Mouse (Mus musculus) forebrain, embryonic 14.5 days (tissue): ENCODE measurements around the gene Nucb1. TPM values are rescaled to one million over a fixed set of nuclear protein-coding genes. Genes with fewer than 3 reads are reported as not detected.
A peak's percentile ranks its signal among the peaks of the same experiment; 100 is the strongest.

Source experiments
- ATAC-seq: fragments of 200-750 bp; cut with Nextera tagmentation; 2 replicates; pipeline ENCODE4 v1.8.0; 2017; ENCODE audit warnings: mild to moderate bottlenecking, moderate library complexity
- DNase-seq: peaks from one replicate; pipeline ENCODE4 v3.0.0-alpha.2; 2015; ENCODE audit warnings: low spot score
- H3K27ac ChIP-seq: fragments of 300-500 bp; sonication (generic); 2 replicates; pipeline ENCODE4 v1.5.1; 2014; ENCODE audit warnings: low read depth, mild to moderate bottlenecking, control low read depth, low read length, moderate library complexity
- H3K27me3 ChIP-seq: fragments of 300-500 bp; sonication (generic); replicated peaks from 2 replicates; pipeline ENCODE4 v1.6.1; 2014; ENCODE audit warnings: low read length, control low read depth, mixed read lengths; ENCODE audit not compliant: control insufficient read depth, insufficient read depth
- H3K36me3 ChIP-seq: fragments of 300-500 bp; sonication (generic); 2 replicates; pipeline ENCODE4 v1.6.1; 2014; ENCODE audit warnings: low read length, control low read depth; ENCODE audit not compliant: control insufficient read depth, insufficient read depth
- H3K4me1 ChIP-seq: fragments of 300-500 bp; sonication (generic); 2 replicates; pipeline ENCODE4 v1.6.1; 2014; ENCODE audit warnings: antibody characterized with exemption, low read length, control low read depth; ENCODE audit not compliant: control insufficient read depth, insufficient read depth
- H3K4me2 ChIP-seq: fragments of 300-500 bp; sonication (generic); 2 replicates; pipeline ENCODE4 v1.6.1; 2014; ENCODE audit warnings: mild to moderate bottlenecking, control low read depth, low read length
- H3K4me3 ChIP-seq: fragments of 300-500 bp; sonication (generic); 2 replicates; pipeline ENCODE4 v1.5.1; 2014; ENCODE audit warnings: low read depth, low read length, control low read depth
- H3K9ac ChIP-seq: fragments of 300-500 bp; sonication (generic); 2 replicates; pipeline ENCODE4 v1.6.1; 2014; ENCODE audit warnings: mild to moderate bottlenecking, low read length, control low read depth, moderate library complexity
- H3K9me3 ChIP-seq: fragments of 300-500 bp; sonication (generic); replicated peaks from 2 replicates; pipeline ENCODE4 v1.6.1; 2016; ENCODE audit warnings: low read length, control low read depth, mixed read lengths; ENCODE audit not compliant: control insufficient read depth
- WGBS: fragments of 180-500 bp; shearing (Covaris S2); extraction: QIAGEN DNeasy Blood & Tissue Kit; methylation state at CpG from one replicate; pipeline ENCODE4 v1.1.7; 2014; 5-methylcytosine and 5-hydroxymethylcytosine counted together
- polyA plus RNA-seq: library from polyadenylated mRNA; unstranded; fragments of >200 nt; fragmentation: Nextera tagmentation; extraction: Ambion mirVana; gene quantifications from 2 replicates; pipeline ENCODE4 v1.2.1, GENCODE M21; 2014

Nucb1 gene
- polyA plus RNA-seq, 1 experiment from 2014 or later = 69.0 TPM

DNA sequence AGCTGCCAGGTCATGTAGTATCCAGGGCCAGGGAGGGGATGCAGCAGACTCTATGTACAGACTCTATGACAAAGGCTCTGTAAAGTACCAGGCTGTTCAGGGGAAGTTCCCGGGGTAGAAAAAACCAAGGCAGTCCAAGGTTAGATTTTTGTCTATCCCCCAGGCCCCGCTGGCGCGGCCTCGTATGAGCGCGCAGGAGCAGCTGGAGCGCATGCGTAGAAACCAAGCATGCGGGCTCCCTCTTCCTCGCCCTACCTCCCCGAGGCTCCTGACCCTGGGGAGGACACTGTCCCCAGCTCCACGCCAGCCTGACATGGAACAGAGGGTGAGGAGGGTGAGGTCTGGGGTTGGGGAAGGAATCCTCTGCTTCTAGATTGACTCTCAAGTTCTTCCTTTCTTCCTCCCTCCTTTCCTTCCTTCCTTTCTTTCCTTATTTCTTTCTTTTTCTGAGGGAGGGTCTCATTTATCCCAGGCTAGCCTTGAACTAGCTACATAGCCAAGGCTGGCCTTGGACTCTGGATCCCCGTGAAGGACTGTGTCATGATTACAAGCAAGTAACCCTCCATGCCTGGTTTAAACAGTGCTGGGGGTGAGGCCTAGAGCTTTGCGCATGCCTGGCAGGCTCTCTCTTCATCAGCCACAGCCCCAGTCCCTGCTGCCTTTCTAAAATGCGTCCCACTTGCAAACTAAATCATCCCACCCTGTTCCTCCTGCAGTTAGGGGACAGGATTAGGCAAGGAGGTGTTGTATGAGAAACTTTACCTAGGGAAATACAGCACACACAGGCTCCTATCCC lies 39.6 kb upstream of the Nucb1 start:
- no peaks in the 10 kb centered on the region for H3K4me1 ChIP-seq
- no peak for DNase-seq
- 87% methylated on average over 16 of the region's 16 CpGs for WGBS
- H3K36me3 ChIP-seq = no peaks in the 10 kb centered on the region
- H3K9me3 ChIP-seq = no peaks in the 10 kb centered on the region
- H3K9ac ChIP-seq = no peak overlapping the region
- no peak overlapping the region for H3K4me2 ChIP-seq
- H3K27ac ChIP-seq = no peak overlapping the region
- H3K4me3 ChIP-seq = no peak overlapping the region
- ATAC-seq = no peak
- no peaks in the 10 kb centered on the region for H3K27me3 ChIP-seq

DNA sequence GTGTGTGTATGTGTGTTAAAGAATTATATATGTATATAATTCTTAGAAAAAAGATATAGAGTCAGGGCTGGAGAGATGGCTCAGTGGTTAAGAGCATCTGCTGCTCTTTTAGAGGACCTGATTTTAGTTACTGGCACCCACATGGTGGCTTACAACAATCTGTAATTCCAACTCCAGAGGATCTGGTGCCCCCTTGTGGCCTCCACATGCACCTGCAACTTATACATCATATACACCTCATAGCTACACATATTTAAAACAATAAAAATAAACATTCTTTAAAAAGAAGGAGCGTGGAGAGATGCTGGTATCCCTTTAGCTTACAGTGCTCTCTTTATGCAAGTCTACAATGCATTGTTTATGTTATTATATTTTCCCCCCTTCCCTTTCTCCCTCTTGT lies 34.3 kb upstream of the Nucb1 start:
- no peak overlapping the region for H3K4me3 ChIP-seq
- no peak overlapping the region for H3K9ac ChIP-seq
- no peak overlapping the region for H3K27ac ChIP-seq
- no peaks in the 10 kb centered on the region for H3K4me1 ChIP-seq
- no peak overlapping the region for H3K4me2 ChIP-seq
- ATAC-seq = no peak
- no peak for DNase-seq
- no peaks in the 10 kb centered on the region for H3K36me3 ChIP-seq
- 93% methylated on average over 1 of the region's 1 CpGs for WGBS
- H3K27me3 ChIP-seq = no peaks in the 10 kb centered on the region
- H3K9me3 ChIP-seq = no peaks in the 10 kb centered on the region

DNA sequence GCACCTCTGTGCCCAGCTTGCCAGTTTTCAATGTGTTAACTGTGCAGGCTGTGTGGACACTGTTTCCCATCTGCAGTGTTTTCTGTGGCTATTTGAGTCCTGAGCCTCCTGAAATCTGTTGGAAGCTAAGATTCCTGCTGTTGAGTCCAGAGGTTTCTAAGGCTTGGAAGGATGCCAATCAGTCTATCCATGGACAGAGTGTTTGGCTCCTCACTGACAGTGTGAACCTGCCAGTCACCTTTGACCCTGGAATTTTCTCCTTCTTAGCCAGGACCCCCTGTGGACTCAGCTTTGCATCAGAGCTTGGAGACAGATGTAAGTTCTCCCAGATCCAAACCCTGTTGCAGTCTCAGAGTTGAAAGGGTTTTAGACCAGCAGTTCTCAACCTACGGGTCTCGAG lies 30.0 kb upstream of the Nucb1 start:
- 79% methylated on average over 2 of the region's 2 CpGs for WGBS

DNA sequence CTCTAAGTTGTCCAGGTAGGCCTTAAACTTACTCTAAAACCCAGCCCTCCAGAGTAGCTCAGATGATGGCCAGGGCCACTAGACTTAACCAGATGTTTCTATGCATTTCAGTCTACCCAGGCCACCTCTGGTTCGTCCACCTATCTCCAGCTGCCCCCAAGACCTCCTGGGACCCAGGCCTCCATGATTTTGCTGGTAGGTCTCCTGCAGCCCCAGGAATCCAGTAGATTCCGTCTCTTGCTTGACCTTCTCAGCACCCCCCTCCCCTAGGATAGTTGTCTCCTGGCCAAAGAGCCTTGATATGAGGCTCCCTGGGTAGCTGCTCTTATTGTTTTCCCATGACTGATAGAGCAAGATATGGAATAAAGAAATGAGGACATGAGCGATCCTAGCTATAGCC lies 28.9 kb upstream of the Nucb1 start:
- Histone ChIP-seq H3K27ac (no peak overlapping the region), H3K36me3 (no peaks in the 10 kb centered on the region), H3K4me1 (peaks cover 4% of the 10 kb centered on the region; the same call in 1 of the 2 replicates), H3K9me3 (no peaks in the 10 kb centered on the region), H3K9ac (no peak overlapping the region), H3K4me3 (no peak overlapping the region), H3K4me2 (no peak overlapping the region), H3K27me3 (no peaks in the 10 kb centered on the region)
- DNase-seq (no peak), ATAC-seq (no peak)
- WGBS = 93% methylated on average over 3 of the region's 3 CpGs

More for the DNA sequence above, 30.0 kb upstream of the Nucb1 start:
- DNase-seq (no peak), ATAC-seq (no peak)
- Histone ChIP-seq H3K27ac (no peak overlapping the region), H3K27me3 (no peaks in the 10 kb centered on the region), H3K9me3 (no peaks in the 10 kb centered on the region), H3K36me3 (no peaks in the 10 kb centered on the region), H3K4me3 (no peak overlapping the region), H3K9ac (no peak overlapping the region), H3K4me2 (no peak overlapping the region), H3K4me1 (peaks cover 4% of the 10 kb centered on the region; the same call in 1 of the 2 replicates)

DNA sequence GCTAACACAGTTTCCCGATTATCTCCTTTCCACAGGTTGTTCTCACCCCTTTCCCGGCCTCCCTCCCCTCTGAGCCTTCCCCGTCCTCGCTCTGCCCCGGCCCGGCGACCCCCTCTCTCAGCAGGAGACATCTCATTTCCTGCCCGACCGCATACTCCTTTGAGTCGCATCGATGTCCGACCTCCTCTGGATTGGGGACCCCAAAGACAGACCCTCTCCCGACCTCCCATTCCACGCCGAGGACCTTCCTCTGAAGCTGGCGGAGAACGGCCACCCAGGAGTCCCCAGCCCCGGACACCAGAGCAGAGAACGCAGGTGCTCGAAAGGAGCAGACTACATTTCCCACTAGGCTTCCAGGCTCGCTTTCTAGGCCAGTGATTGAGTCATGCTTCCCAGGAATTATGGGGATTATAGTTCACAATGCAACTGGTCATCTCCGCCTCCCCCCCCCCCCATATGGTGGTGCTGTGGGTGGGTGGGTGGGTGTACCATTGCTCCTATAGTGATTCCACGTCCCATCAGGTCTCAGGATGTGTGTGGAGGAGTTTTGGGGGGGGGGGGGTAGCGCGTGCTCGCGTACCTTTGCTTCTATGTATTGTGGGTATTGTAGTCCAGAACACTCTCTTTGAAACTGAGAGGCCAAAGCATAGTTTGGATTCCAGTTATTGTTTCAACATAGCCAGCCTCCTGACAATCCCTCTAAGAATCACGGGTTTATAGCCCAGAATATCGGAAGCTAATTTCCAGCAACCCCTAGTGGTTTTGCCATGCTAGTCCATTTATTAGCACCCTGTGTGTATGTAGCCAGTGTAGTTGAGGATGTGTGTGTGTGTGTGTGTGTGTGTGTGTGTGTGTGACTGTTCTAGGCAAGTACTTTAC lies 28.2 kb upstream of the Nucb1 start:
- H3K27ac ChIP-seq = no peak overlapping the region

DNA sequence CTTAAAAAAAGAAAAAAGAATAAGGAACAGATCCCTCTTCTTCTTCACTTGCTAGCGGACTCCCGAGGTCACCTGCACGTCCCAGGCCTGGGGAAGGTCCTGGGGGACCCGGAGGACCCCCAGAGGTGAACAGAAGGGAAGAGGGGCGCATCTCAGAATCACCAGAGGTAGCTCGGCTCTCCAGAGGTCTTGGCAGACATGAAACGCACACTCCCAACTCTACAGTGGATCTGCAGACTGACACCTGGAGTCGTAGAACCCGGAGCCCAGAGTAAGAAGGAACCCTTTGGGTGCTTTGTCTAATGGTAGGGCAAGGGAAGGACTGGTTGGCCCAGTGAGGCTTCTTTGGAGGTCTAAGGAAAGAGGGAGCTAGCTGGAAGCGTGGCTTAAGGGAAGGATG lies 27.4 kb upstream of the Nucb1 start:
- DNase-seq (no peak), ATAC-seq (no peak)
- H3K4me3 ChIP-seq = peak overlapping the region; percentile 38
- H3K4me2 ChIP-seq = peak overlapping the region; percentile 58
- H3K9ac ChIP-seq = peak overlapping the region; percentile 56
- H3K36me3 ChIP-seq = no peaks in the 10 kb centered on the region
- no peaks in the 10 kb centered on the region for H3K9me3 ChIP-seq
- no peak overlapping the region for H3K27ac ChIP-seq
- peaks cover 4% of the 10 kb centered on the region; the same call in 1 of the 2 replicates for H3K4me1 ChIP-seq
- H3K27me3 ChIP-seq = no peaks in the 10 kb centered on the region
- WGBS = 80% methylated on average over 10 of the region's 10 CpGs

More for the DNA sequence above, 28.2 kb upstream of the Nucb1 start:
- peak overlapping the region; percentile 58 for H3K4me2 ChIP-seq
- DNase-seq (peak; percentile 90), ATAC-seq (peak; percentile 92)
- H3K4me3 ChIP-seq = peak overlapping the region; percentile 38
- H3K9me3 ChIP-seq = no peaks in the 10 kb centered on the region
- H3K36me3 ChIP-seq = no peaks in the 10 kb centered on the region
- peaks cover 4% of the 10 kb centered on the region; the same call in 1 of the 2 replicates for H3K4me1 ChIP-seq
- WGBS = 1% methylated on average over 29 of the region's 29 CpGs
- H3K9ac ChIP-seq = peak overlapping the region; percentile 56
- no peaks in the 10 kb centered on the region for H3K27me3 ChIP-seq

DNA sequence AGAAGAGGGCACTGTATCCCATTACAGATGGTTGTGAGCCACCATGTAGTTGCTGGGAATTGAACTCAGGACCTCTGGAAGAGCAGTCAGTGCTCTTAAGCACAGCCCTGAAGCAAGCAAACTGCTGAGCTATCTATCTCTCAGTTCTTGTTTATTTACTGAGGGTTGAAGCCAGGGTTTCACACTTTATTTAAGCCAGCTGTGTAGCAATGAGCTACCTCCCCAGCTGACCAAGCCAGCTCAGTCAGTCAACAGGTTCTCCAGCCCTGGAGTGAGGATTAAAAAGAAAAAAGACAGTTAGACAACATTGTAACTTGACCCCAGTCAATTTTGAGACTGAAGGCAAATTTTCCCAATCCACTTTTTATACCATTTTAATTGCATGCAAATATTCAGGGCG lies 25.5 kb upstream of the Nucb1 start:
- no peak overlapping the region for H3K4me3 ChIP-seq
- no peak overlapping the region for H3K4me2 ChIP-seq
- DNase-seq (no peak), ATAC-seq (no peak)
- H3K27me3 ChIP-seq = no peaks in the 10 kb centered on the region
- H3K9ac ChIP-seq = no peak overlapping the region
- H3K27ac ChIP-seq = no peak overlapping the region
- H3K36me3 ChIP-seq = no peaks in the 10 kb centered on the region
- peaks cover 4% of the 10 kb centered on the region; the same call in 1 of the 2 replicates for H3K4me1 ChIP-seq
- 67% methylated on average over 1 of the region's 1 CpGs for WGBS
- no peaks in the 10 kb centered on the region for H3K9me3 ChIP-seq

DNA sequence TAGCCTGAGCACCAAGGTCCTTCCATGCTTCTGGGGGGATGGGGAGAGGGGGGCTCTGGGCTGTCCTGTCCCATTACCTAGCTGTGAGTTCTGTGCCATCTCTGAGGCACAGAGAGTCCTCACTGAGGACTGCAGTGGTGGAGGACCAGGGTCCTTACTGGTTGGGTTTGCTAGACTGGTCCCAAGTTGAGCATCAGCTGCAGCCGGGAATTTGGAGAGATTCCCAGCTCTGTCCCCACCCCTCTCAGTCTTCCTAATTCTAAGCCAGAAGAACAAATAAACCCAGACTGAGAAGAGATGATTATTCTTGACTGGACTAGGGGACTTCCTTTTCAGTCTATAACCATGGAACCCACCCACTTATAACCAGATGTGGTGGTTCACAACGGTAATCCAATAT lies 20.4 kb upstream of the Nucb1 start:
- 80% methylated on average over 2 of the region's 2 CpGs for WGBS
- no peak for ATAC-seq
- Histone ChIP-seq H3K4me1 (peaks cover under 1% of the 10 kb centered on the region; the same call in 1 of the 2 replicates), H3K4me3 (no peak overlapping the region), H3K9me3 (no peaks in the 10 kb centered on the region), H3K36me3 (no peaks in the 10 kb centered on the region), H3K4me2 (no peak overlapping the region), H3K27me3 (no peaks in the 10 kb centered on the region), H3K27ac (no peak overlapping the region), H3K9ac (no peak overlapping the region)
- no peak for DNase-seq
